Mouse (Mus musculus): Measurements from ENCODE around the gene Slc6a8.

GRCm38 (mm10) chrX:73658391-73658790 is 14.6 kb upstream of the Slc6a8 start:
- no peak for TF ChIP-seq USF2 (conservative IDR thresholded peaks at IDR 0.05; ENCODE audit: low read depth, low read length)
- no peak for TF ChIP-seq RCOR1 (conservative IDR thresholded peaks at IDR 0.05; ENCODE audit: low read depth, low read length)
- TF ChIP-seq CTCF (conservative IDR thresholded peaks at IDR 0.05 in 1 of 2, IDR thresholded peaks at IDR 0.05 in 1 of 2; ENCODE audit: low read depth in 2 of 2, low read length in 2 of 2) = no peak
- no peak for TF ChIP-seq HCFC1 (IDR thresholded peaks at IDR 0.05; ENCODE audit: low read depth, low read length)
- no peak for TF ChIP-seq TCF12 (IDR thresholded peaks at IDR 0.05; ENCODE audit: low read depth, low read length)
- TF ChIP-seq RAD21 (IDR thresholded peaks at IDR 0.05; ENCODE audit: low read depth, low read length) = no peak
- TF ChIP-seq E2F4 (IDR thresholded peaks at IDR 0.05; ENCODE audit: insufficient replicate concordance, low read depth, low read length) = no peak
- TF ChIP-seq NELFE (IDR thresholded peaks at IDR 0.05; ENCODE audit: low read depth, low read length) = no peak

Data from CH12.LX (cell line).